Mouse (Mus musculus): ENCODE measurements around the gene Tcn2. TPM values are rescaled to one million over a fixed set of nuclear protein-coding genes. Genes with fewer than 3 reads are reported as not detected.

Tcn2 gene
- total RNA-seq, 1 experiment from 2014 or later: 14.8 TPM

GRCm38 (mm10) chr11:3902516-3902915, 29.4 kb downstream of the Tcn2 start:
- ATAC-seq (replicated peaks; ENCODE audit: low read depth, poor library complexity, severe bottlenecking): no peak

GRCm38 (mm10) chr11:3900296-3900695, 31.7 kb downstream of the Tcn2 start:
- no peak for ATAC-seq (replicated peaks; ENCODE audit: low read depth, poor library complexity, severe bottlenecking)

- no peak for ATAC-seq (replicated peaks; ENCODE audit: low read depth, poor library complexity, severe bottlenecking)
Observed at GRCm38 (mm10) chr11:3895933-3896332, 36.0 kb downstream of the Tcn2 start.

GRCm38 (mm10) chr11:3895458-3895857, 36.5 kb downstream of the Tcn2 start:
- no peak for ATAC-seq (replicated peaks; ENCODE audit: low read depth, poor library complexity, severe bottlenecking)

- peak; percentile 98 for ATAC-seq (replicated peaks; ENCODE audit: low read depth, poor library complexity, severe bottlenecking)
Observed at GRCm38 (mm10) chr11:3894406-3895281, 37.3 kb downstream of the Tcn2 start, which contains the start of the genes 4921536K21Rik and Dusp18. TSS of gene 4921536K21Rik (minus strand) at chr11:3895098. TSS of gene Dusp18 (plus strand) at chr11:3895240.

GRCm38 (mm10) chr11:3893970-3894369, 38.0 kb downstream of the Tcn2 start:
- no peak for ATAC-seq (replicated peaks; ENCODE audit: low read depth, poor library complexity, severe bottlenecking)

- peak; percentile 77; the same call in 1 of the 2 replicates for ATAC-seq (replicated peaks; ENCODE audit: low read depth, poor library complexity, severe bottlenecking)
Observed at GRCm38 (mm10) chr11:3887331-3887730, 44.6 kb downstream of the Tcn2 start.

- ATAC-seq (replicated peaks; ENCODE audit: low read depth, poor library complexity, severe bottlenecking): no peak
Observed at GRCm38 (mm10) chr11:3883711-3884110, 48.2 kb downstream of the Tcn2 start.

- ATAC-seq (replicated peaks; ENCODE audit: low read depth, poor library complexity, severe bottlenecking): peak; percentile 90
Observed at GRCm38 (mm10) chr11:3879836-3880235, 52.1 kb downstream of the Tcn2 start.

GRCm38 (mm10) chr11:3878660-3879059, 53.3 kb downstream of the Tcn2 start:
- ATAC-seq (replicated peaks; ENCODE audit: low read depth, poor library complexity, severe bottlenecking): no peak

- no peak for ATAC-seq (replicated peaks; ENCODE audit: low read depth, poor library complexity, severe bottlenecking)
Observed at GRCm38 (mm10) chr11:3876419-3876818, 55.5 kb downstream of the Tcn2 start.

Other genes with a start within 250 kb of the Tcn2 start
- gene Osbp2, start 68.3 kb downstream of the Tcn2 start, total RNA-seq (2017): not detected in 2 replicates
- not detected in 2 replicates for gene 4921536K21Rik, start 37.1 kb downstream of the Tcn2 start, total RNA-seq (2017)
- gene Dusp18, start 36.9 kb downstream of the Tcn2 start, total RNA-seq (2017): 0.29 and 0.69 TPM in 2 replicates
- gene Slc35e4, start 17.5 kb downstream of the Tcn2 start, total RNA-seq (2017): 1.3 and 2.6 TPM in 2 replicates
- 140 and 247 TPM in 2 replicates for gene Pes1, start 31.8 kb upstream of the Tcn2 start, total RNA-seq (2017)
- not detected in 2 replicates for gene 4930556J24Rik, start 44.6 kb upstream of the Tcn2 start, total RNA-seq (2017)
- gene Gal3st1, start 51.5 kb upstream of the Tcn2 start, total RNA-seq (2017): 1.0 TPM in 1 of 2 replicates, not detected in the other
- not detected in 2 replicates for gene Sec14l4, start 99.3 kb upstream of the Tcn2 start, total RNA-seq (2017)
- not detected in 2 replicates for gene Sec14l3, start 132.7 kb upstream of the Tcn2 start, total RNA-seq (2017)
- gene Mtfp1, start 163.3 kb upstream of the Tcn2 start, total RNA-seq (2017): 10.7 and 16.0 TPM in 2 replicates
- gene Sec14l2, start 191.3 kb upstream of the Tcn2 start, total RNA-seq (2017): 2.1 and 3.7 TPM in 2 replicates
- gene Rnf215, start 203.0 kb upstream of the Tcn2 start, total RNA-seq (2017): 8.7 and 11.5 TPM in 2 replicates
- 2.1 TPM in 2 replicates for gene Ccdc157, start 228.1 kb upstream of the Tcn2 start, total RNA-seq (2017)
- 47.1 and 54.6 TPM in 2 replicates for gene Sf3a1, start 228.2 kb upstream of the Tcn2 start, total RNA-seq (2017)